Mouse (Mus musculus) lung, adult 2 months (tissue): ENCODE data around the gene Setd7. TPM values are rescaled to one million over a fixed set of nuclear protein-coding genes. Genes with fewer than 3 reads are reported as not detected.
A peak's percentile ranks its signal among the peaks of the same experiment; 100 is the strongest.

ENCODE experiments used
- DNase-seq: peaks from one replicate; pipeline ENCODE4 v3.0.0; 2022
- H3K4me1 ChIP-seq: fragments of 200-500 bp; 2 replicates; pipeline ENCODE4 v1.6.1; 2011; ENCODE audit warnings: low read length; ENCODE audit not compliant: control insufficient read depth, insufficient read depth
- H3K4me3 ChIP-seq: fragments of 200-500 bp; replicated peaks from 2 replicates; pipeline ENCODE3; 2011; ENCODE audit warnings: low read depth, mild to moderate bottlenecking, control low read depth, low read length; ENCODE audit errors: extremely low read depth
- CTCF ChIP-seq: fragments of 200-500 bp; IDR thresholded peaks from 2 replicates; pipeline ENCODE4 v1.5.1; 2011; ENCODE audit warnings: mild to moderate bottlenecking, low read length, control low read depth; ENCODE audit not compliant: insufficient read depth
- POLR2A ChIP-seq: fragments of 200-500 bp; IDR thresholded peaks from 2 replicates; pipeline ENCODE4 v1.6.1; 2011; ENCODE audit warnings: low read depth, mild to moderate bottlenecking, control low read depth, low read length, borderline replicate concordance; ENCODE audit errors: extremely low read depth
- WGBS: fragments of 180-500 bp; shearing (Covaris S2); methylation state at CpG from one replicate; pipeline ENCODE4 v1.1.7; 2018; 5-methylcytosine and 5-hydroxymethylcytosine counted together
- polyA plus RNA-seq: library from polyadenylated mRNA; depleted of rRNA; stranded (reverse); fragments of >200 nt; gene quantifications from 2 replicates; pipeline ENCODE4 v1.2.3, GENCODE M21; 2012

Setd7 gene
- polyA plus RNA-seq, 1 experiment: 23.5 TPM

DNA sequence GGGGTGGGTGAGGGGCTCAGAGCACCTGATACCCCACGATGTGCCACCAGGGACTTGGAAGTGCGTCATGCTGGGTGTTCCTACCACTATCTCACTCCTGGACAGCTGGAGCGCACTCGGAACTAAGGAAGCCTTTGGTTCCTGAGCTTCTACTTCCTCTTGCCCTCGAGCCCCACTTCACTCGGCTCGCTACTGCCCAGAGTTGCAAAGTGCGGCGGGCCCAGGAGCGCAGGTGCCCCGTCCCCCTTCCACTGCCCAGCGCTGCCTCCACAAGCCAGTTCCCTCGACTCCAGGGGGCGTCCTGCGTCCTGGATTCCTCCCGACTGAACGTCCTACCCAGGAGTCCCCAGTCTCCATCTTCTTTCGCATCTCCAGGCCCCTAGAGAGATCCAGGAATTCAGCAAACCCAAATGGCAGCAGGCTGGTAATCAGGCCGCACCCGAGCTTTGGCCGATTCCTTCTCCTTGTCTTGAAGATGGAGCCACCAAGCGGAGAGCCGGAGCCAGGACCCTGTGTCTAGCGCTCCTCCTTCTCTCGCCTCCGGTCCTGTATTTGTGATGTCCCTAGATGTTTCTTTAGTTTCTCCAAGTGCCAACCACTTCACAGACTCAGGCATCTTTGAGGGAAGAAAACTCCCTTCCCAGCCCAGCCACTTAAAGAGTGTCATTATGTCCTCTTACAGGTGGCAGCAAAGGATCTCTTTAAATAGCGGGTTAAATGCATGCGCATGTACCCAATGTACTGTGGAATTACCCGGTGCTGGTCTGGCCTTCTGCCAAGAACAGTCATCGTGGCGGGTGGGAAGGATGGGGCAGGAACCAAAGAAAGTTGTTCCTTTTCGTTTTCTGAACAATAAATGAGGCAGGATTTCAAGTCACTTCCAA is 672 bp upstream of the Setd7 start:
- DNase-seq: no peak
- H3K4me3 ChIP-seq: peak overlapping the region; percentile 87
- peaks cover 2% of the 10 kb centered on the region; the same call in 1 of the 2 replicates for H3K4me1 ChIP-seq
- 0 out of 2 replicates have a peak, but pooled peaks have one; percentile 30 for TF ChIP-seq CTCF
- peak; percentile 48; the same call in 1 of the 2 replicates for TF ChIP-seq POLR2A
- WGBS: 1% methylated on average over 32 of the region's 32 CpGs

- DNase-seq: peak; percentile 81
- H3K4me3 ChIP-seq: peak overlapping the region; percentile 87
- WGBS: 1% methylated on average over 77 of the region's 80 CpGs
- TF ChIP-seq CTCF: no peak
- TF ChIP-seq POLR2A: peak; percentile 87; the same call in 1 of the 2 replicates
- H3K4me1 ChIP-seq: peaks cover 2% of the 10 kb centered on the region; the same call in 1 of the 2 replicates
Observed at GRCm38 (mm10) chr3:51559594-51560450, 857 bp downstream of the Setd7 start.

GRCm38 (mm10) chr3:51555583-51555982 is 5.1 kb downstream of the Setd7 start:
- WGBS: 78% methylated on average over 8 of the region's 8 CpGs
- no peak for DNase-seq
- peaks cover 16% of the 10 kb centered on the region for H3K4me1 ChIP-seq
- H3K4me3 ChIP-seq: no peak overlapping the region
- TF ChIP-seq CTCF (no peak), POLR2A (no peak)

GRCm38 (mm10) chr3:51554836-51555235 is 5.8 kb downstream of the Setd7 start:
- Histone ChIP-seq H3K4me3 (no peak overlapping the region), H3K4me1 (peaks cover 16% of the 10 kb centered on the region)
- WGBS: 90% methylated on average over 4 of the region's 4 CpGs
- DNase-seq: no peak
- no peak for TF ChIP-seq POLR2A
- no peak for TF ChIP-seq CTCF

- H3K4me1 ChIP-seq: peaks cover 16% of the 10 kb centered on the region
- no peak for TF ChIP-seq POLR2A
- no peak for TF ChIP-seq CTCF
- no peak overlapping the region for H3K4me3 ChIP-seq
- no peak for DNase-seq
- WGBS: 53% methylated on average over 9 of the region's 9 CpGs
Observed at GRCm38 (mm10) chr3:51554067-51554466, 6.6 kb downstream of the Setd7 start.

DNA sequence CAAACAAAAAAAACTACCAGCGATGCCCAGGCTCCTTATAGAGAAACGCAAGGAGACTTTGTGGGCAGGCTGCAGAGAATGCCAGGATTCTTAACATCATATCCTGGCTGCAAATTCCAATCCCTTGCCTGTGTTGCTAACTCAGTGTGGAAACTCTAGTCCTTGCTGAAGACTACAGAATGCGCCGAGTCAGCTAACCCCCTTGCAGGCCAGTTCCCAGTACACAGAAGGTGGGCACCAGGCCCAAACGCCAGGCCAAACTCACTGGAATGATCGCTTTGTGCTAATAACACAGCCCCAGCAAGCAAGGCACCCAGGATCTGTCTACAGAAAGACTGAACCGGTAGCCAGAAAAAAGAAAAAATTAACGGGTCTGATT is 7.2 kb downstream of the Setd7 start:
- peaks cover 16% of the 10 kb centered on the region for H3K4me1 ChIP-seq
- peak; percentile 36 for DNase-seq
- H3K4me3 ChIP-seq: no peak overlapping the region
- WGBS: 16% methylated on average over 8 of the region's 8 CpGs
- no peak for TF ChIP-seq POLR2A
- TF ChIP-seq CTCF: no peak

GRCm38 (mm10) chr3:51552841-51553496 is 7.7 kb downstream of the Setd7 start:
- peak overlapping the region; percentile 57 for H3K4me3 ChIP-seq
- peaks cover 14% of the 10 kb centered on the region for H3K4me1 ChIP-seq
- TF ChIP-seq CTCF (no peak), POLR2A (no peak)
- WGBS: 7% methylated on average over 10 of the region's 10 CpGs
- DNase-seq: no peak

DNA sequence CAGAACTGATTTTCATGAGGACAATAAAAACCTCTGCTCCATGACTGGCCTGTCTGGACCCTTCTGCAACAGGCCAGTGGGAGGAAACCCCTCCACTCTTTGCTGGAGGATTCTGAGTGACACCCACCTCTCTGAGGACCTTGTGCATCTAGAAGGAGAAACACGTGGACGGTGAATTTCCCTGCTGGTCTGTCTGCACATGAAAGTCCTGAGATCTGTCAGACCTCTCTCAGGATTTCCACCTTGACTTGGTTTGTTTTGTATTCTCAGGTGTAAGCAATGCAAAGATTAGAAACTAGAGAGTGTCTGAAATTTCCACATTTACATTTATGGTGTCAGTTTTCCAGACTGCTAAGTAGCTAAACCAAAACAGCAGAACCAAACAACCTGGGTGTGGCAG is 8.5 kb downstream of the Setd7 start:
- no peak for DNase-seq
- H3K4me3 ChIP-seq: no peak overlapping the region
- WGBS: 78% methylated on average over 2 of the region's 2 CpGs
- peaks cover 16% of the 10 kb centered on the region for H3K4me1 ChIP-seq
- TF ChIP-seq CTCF (no peak), POLR2A (no peak)

- TF ChIP-seq CTCF: no peak
- TF ChIP-seq POLR2A: no peak
- peaks cover 16% of the 10 kb centered on the region for H3K4me1 ChIP-seq
- DNase-seq: no peak
- H3K4me3 ChIP-seq: no peak overlapping the region
- whole genome bisulfite sequencing: 89% methylated on average over 17 of the region's 17 CpGs
Observed at GRCm38 (mm10) chr3:51548987-51549579, 11.6 kb downstream of the Setd7 start.
